Mouse (Mus musculus) heart, adult 2 months (tissue): ENCODE measurements around the gene Olfr447. TPM values are rescaled to one million over a fixed set of nuclear protein-coding genes. Genes with fewer than 3 reads are reported as not detected.
A peak's percentile ranks its signal among the peaks of the same experiment; 100 is the strongest.

Experiments
- DNase-seq, 2 experiments: peaks; one replicate each; pipeline ENCODE4 v3.0.0; 2021
- H3K27ac ChIP-seq: fragments of 200-600 bp; 2 replicates; pipeline ENCODE4 v1.8.1; 2022
- H3K27me3 ChIP-seq: fragments of 200-500 bp; 2 replicates; pipeline ENCODE4 v1.6.1; 2012; ENCODE audit warnings: mild to moderate bottlenecking, low read length, inconsistent platforms, mixed read lengths; ENCODE audit not compliant: control insufficient read depth, insufficient read depth
- H3K36me3 ChIP-seq: fragments of 200-500 bp; 2 replicates; pipeline ENCODE4 v1.6.1; 2012; ENCODE audit warnings: low read length, inconsistent platforms; ENCODE audit not compliant: control insufficient read depth, insufficient read depth
- H3K4me1 ChIP-seq: fragments of 200-500 bp; 2 replicates; pipeline ENCODE4 v1.6.1; 2011; ENCODE audit warnings: low read length; ENCODE audit not compliant: control insufficient read depth, insufficient read depth
- H3K4me3 ChIP-seq: fragments of 200-600 bp; 2 replicates; pipeline ENCODE4 v1.8.1; 2022
- H3K79me2 ChIP-seq: fragments of 200-500 bp; replicated peaks from 2 replicates; pipeline ENCODE4 v1.6.1; 2012; ENCODE audit warnings: mild to moderate bottlenecking, inconsistent platforms, low read length, moderate library complexity, mixed read lengths; ENCODE audit not compliant: control insufficient read depth, insufficient read depth
- H3K9ac ChIP-seq: fragments of 200-500 bp; 2 replicates; pipeline ENCODE4 v1.6.1; 2012; ENCODE audit warnings: low read depth, mild to moderate bottlenecking, control low read depth, inconsistent platforms, low read length, mixed read lengths
- CTCF ChIP-seq: fragments of 200-600 bp; IDR thresholded peaks from 2 replicates; pipeline ENCODE4 v1.8.1; 2022; ENCODE audit warnings: antibody characterized with exemption, mild to moderate bottlenecking, moderate library complexity
- EP300 ChIP-seq: fragments of 200-500 bp; IDR thresholded peaks from 2 replicates; pipeline ENCODE4 v1.6.1; 2011; ENCODE audit warnings: low read depth, low read length, control low read depth; ENCODE audit not compliant: insufficient read depth
- POLR2A ChIP-seq: fragments of 200-500 bp; IDR thresholded peaks from 2 replicates; pipeline ENCODE4 v1.6.1; 2011; ENCODE audit warnings: mild to moderate bottlenecking, low read depth, low read length, control low read depth; ENCODE audit not compliant: insufficient read depth
- WGBS: fragments of 180-500 bp; shearing (Covaris S2); methylation state at CpG from one replicate; pipeline ENCODE4 v1.1.7; 2018; 5-methylcytosine and 5-hydroxymethylcytosine counted together
- intact Hi-C: fragments of 180-260 bp; cut with DNase I; formaldehyde crosslinking; loops from one replicate; pipeline ENCODE4 v1.15.1; 2025
- long read RNA-seq: library from polyadenylated mRNA; stranded (forward); transcript quantifications from one replicate; pipeline ENCODE4 v2.0.0, GENCODE M21; 2021
- polyA plus RNA-seq: library from polyadenylated mRNA; depleted of rRNA; stranded (reverse); fragments of >200 nt; gene quantifications from 2 replicates; pipeline ENCODE4 v1.2.3, GENCODE M21; 2012; rRNA removed
- total RNA-seq, 2 experiments: library from RNA; stranded (reverse); gene quantifications; 2 replicates each; pipeline ENCODE4 v1.2.3; 2021

Gene Olfr447
- total RNA-seq (not detected), polyA plus RNA-seq (not detected in 2 replicates)
- long read RNA-seq = 0 reads

DNA sequence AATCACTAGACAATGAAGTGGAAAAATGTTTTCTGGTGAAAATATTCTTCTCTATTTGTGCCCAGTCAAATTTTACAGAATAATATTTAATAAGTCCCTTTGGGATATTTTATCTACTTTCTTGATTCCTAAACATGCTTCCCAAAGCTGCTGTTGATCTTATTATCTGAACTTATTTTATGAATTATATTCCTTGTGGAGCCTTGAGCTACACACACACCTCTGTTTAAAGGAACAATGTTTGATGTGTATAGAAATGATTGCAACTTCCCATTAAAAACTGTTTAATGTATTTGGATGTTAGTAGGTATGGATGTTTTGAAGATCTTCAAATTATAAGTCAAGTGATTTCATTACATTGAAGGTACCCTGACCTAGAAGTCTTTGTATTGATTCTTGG lies at the start of gene Olfr447:
TSS of gene Olfr447 (plus strand) at position 301 of the 400 bp plus-strand sequence.
- Histone ChIP-seq H3K27ac (no peak within 1 kb of the TSS), H3K9ac (no peak within 1 kb of the TSS), H3K79me2 (no peaks in the 10 kb centered on the region), H3K4me1 (no peaks in the 10 kb centered on the region), H3K36me3 (no peaks in the 10 kb centered on the region), H3K27me3 (no peaks in the 10 kb centered on the region), H3K4me3 (no peak within 1 kb of the TSS)
- DNase-seq = no peak
- intact Hi-C loops = no loop called here
- TF ChIP-seq POLR2A (no peak), EP300 (no peak), CTCF (no peak)

DNA sequence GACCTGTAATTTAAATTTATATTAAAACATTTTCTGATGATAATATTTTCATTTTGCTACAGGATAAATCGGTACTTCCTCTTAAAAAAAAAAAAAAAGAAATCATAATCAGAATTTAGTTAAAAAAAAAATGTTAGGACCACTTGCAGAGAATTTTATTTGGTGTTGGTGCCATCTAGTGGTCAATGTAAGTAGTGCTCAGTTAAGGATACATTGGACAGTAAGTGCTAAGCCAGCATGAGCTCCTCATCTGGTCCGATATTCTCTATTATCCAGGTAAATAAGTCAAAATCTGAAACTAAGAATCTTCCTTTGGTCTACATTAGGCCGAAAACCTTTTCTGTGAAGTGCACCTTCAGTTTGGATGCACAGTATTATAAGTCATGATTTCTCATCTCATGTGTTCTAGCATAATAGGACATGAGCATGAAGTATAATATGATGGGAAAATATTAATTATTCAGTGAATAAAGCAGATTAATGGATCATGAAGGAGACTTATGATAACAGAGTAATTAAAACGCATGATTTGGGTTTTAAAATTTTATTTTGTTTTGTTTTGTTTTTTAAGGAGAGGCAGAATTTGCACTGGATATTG lies 48.4 kb upstream of the Olfr447 start:
- Histone ChIP-seq H3K4me3 (no peak overlapping the region), H3K27me3 (no peaks in the 10 kb centered on the region), H3K4me1 (no peaks in the 10 kb centered on the region), H3K79me2 (no peaks in the 10 kb centered on the region), H3K27ac (no peak overlapping the region), H3K9ac (no peak overlapping the region), H3K36me3 (no peaks in the 10 kb centered on the region)
- TF ChIP-seq POLR2A (no peak), EP300 (no peak), CTCF (peak; percentile 80)
- intact Hi-C loops = loop anchor here (10.0 kb wide), 2 partner anchors 246 to 636 kb away; no protein-coding TSS in a partner anchor
- no peak for DNase-seq
- 7% methylated on average over 4 of the region's 4 CpGs for WGBS

DNA sequence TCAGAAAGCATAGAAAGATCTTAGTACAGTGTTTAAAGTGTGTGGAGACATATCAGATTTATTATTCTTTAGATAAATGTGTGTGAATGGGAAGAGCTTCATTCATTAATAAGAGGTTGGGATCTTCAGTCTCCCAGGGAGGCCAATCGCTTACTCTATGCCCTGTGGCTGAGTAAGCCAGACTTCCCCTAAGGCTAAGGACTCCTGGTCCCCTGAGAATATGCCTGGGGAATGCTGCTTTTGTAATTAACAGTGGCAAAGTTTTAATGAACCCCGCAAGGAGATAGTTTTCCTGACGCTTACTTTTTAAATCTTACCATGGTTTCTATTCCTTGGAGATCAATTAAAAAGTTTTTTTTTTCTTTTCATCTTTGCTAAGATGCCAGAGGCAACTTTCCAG lies 39.0 kb upstream of the Olfr447 start:
- Histone ChIP-seq H3K79me2 (no peaks in the 10 kb centered on the region), H3K9ac (no peak overlapping the region), H3K4me1 (no peaks in the 10 kb centered on the region), H3K27ac (no peak overlapping the region), H3K36me3 (no peaks in the 10 kb centered on the region), H3K27me3 (0 out of 2 replicates have a peak, but pooled peaks cover 2% of the 10 kb centered on the region), H3K4me3 (no peak overlapping the region)
- TF ChIP-seq CTCF (no peak), EP300 (no peak), POLR2A (no peak)
- 71% methylated on average over 3 of the region's 3 CpGs for WGBS
- intact Hi-C loops = loop anchor here (10.0 kb wide), 2 partner anchors 255 to 645 kb away; no protein-coding TSS in a partner anchor
- DNase-seq = no peak

GRCm38 (mm10) chr6:42876323-42876722 lies 32.4 kb upstream of the Olfr447 start:
- Histone ChIP-seq H3K4me3 (no peak overlapping the region), H3K36me3 (no peaks in the 10 kb centered on the region), H3K9ac (no peak overlapping the region), H3K79me2 (no peaks in the 10 kb centered on the region), H3K27ac (no peak overlapping the region), H3K4me1 (no peaks in the 10 kb centered on the region), H3K27me3 (no peaks in the 10 kb centered on the region)
- DNase-seq = no peak
- TF ChIP-seq POLR2A (no peak), CTCF (no peak), EP300 (no peak)
- intact Hi-C loops = no loop called here

GRCm38 (mm10) chr6:42890141-42890540 lies 18.5 kb upstream of the Olfr447 start, which contains the start of gene Olfr448:
TSS of gene Olfr448 (plus strand) at chr6:42890441.
- Histone ChIP-seq H3K27me3 (no peaks in the 10 kb centered on the region), H3K9ac (no peak within 1 kb of the TSS), H3K4me3 (no peak within 1 kb of the TSS), H3K36me3 (no peaks in the 10 kb centered on the region), H3K27ac (no peak within 1 kb of the TSS), H3K4me1 (no peaks in the 10 kb centered on the region), H3K79me2 (no peaks in the 10 kb centered on the region)
- TF ChIP-seq EP300 = no peak
- no peak for TF ChIP-seq CTCF
- no peak for TF ChIP-seq POLR2A
- intact Hi-C loops = no loop called here
- 73% methylated on average over 1 of the region's 1 CpGs for WGBS
- no peak for DNase-seq

- Histone ChIP-seq H3K9ac (no peak overlapping the region), H3K36me3 (no peaks in the 10 kb centered on the region), H3K4me1 (no peaks in the 10 kb centered on the region), H3K79me2 (no peaks in the 10 kb centered on the region), H3K27ac (no peak overlapping the region), H3K4me3 (no peak overlapping the region), H3K27me3 (no peaks in the 10 kb centered on the region)
- no peak for DNase-seq
- TF ChIP-seq CTCF = no peak
- TF ChIP-seq EP300 = no peak
- no peak for TF ChIP-seq POLR2A
- intact Hi-C loops = no loop called here
- 19% methylated on average over 1 of the region's 1 CpGs for WGBS
These were observed 8.3 kb upstream of the Olfr447 start for GRCm38 (mm10) chr6:42900345-42900744.
